Mouse (Mus musculus): ENCODE data around the gene Gm8909. TPM values are rescaled to one million over a fixed set of nuclear protein-coding genes. Genes with fewer than 3 reads are reported as not detected.
"Not testable (repeated sequence)": the region's sequence is repeated elsewhere in the genome, so short reads cannot be mapped to it uniquely, and the experiment has no call there.

The Gm8909 gene
- polyA plus RNA-seq, 1 experiment, result 20.1 TPM

GRCm38 (mm10) chr17:36121352-36122020 is 46.9 kb downstream of the Gm8909 start, which contains the start of gene Gm19684:
Gm19684 (plus strand) TSS chr17:36121678.
- Histone ChIP-seq H3K4me1 (replicated peaks; ENCODE audit: control insufficient read depth, insufficient read depth, low read length) (peaks cover 32% of the 10 kb centered on the region), H3K4me3 (ENCODE audit: control insufficient read depth, insufficient read depth, low read length) (peak within 1 kb of the TSS; percentile 55), H3K27ac (ENCODE audit: control insufficient read depth, insufficient read depth, low read length) (peak within 1 kb of the TSS; percentile 65)
- 1% methylated on average over 8 of the region's 8 CpGs for WGBS
- peak; percentile 80 for DNase-seq
- TF ChIP-seq POLR2A (IDR thresholded peaks at IDR 0.05; ENCODE audit: control insufficient read depth, extremely low read depth, insufficient read depth, low read length, poor library complexity), result peak; percentile 98
- not testable (repeated sequence) for H3K27me3 ChIP-seq (ENCODE audit: control insufficient read depth, insufficient read depth, low read length); H3K36me3 ChIP-seq (ENCODE audit: control insufficient read depth, insufficient read depth, low read length)

- H3K27me3 ChIP-seq (ENCODE audit: control insufficient read depth, insufficient read depth, low read length); DNase-seq; H3K36me3 ChIP-seq (ENCODE audit: control insufficient read depth, insufficient read depth, low read length): not testable (repeated sequence)
- H3K4me1 ChIP-seq (replicated peaks; ENCODE audit: control insufficient read depth, insufficient read depth, low read length), result peaks cover 32% of the 10 kb centered on the region
- peak overlapping the region; percentile 43 for H3K27ac ChIP-seq (ENCODE audit: control insufficient read depth, insufficient read depth, low read length)
- WGBS, result 11% methylated on average over 18 of the region's 18 CpGs
- H3K4me3 ChIP-seq (ENCODE audit: control insufficient read depth, insufficient read depth, low read length), result peak overlapping the region; percentile 55
These were observed 47.5 kb downstream of the Gm8909 start for GRCm38 (mm10) chr17:36120839-36121238.

- H3K36me3 ChIP-seq (ENCODE audit: control insufficient read depth, insufficient read depth, low read length); H3K27me3 ChIP-seq (ENCODE audit: control insufficient read depth, insufficient read depth, low read length); H3K4me3 ChIP-seq (ENCODE audit: control insufficient read depth, insufficient read depth, low read length); DNase-seq; H3K27ac ChIP-seq (ENCODE audit: control insufficient read depth, insufficient read depth, low read length): not testable (repeated sequence)
- WGBS, result 88% methylated on average over 3 of the region's 3 CpGs
- peaks cover 23% of the 10 kb centered on the region for H3K4me1 ChIP-seq (replicated peaks; ENCODE audit: control insufficient read depth, insufficient read depth, low read length)
These were observed 51.8 kb downstream of the Gm8909 start for GRCm38 (mm10) chr17:36116545-36116944.

Other genes starting within 250 kb of the Gm8909 start
- gene Abcf1, start 198.8 kb downstream of the Gm8909 start, polyA plus RNA-seq (2012; rRNA removed), result 128 and 132 TPM in 2 replicates
- 37.9 and 45.5 TPM in 2 replicates for gene Gnl1, start 188.7 kb downstream of the Gm8909 start, polyA plus RNA-seq (2012; rRNA removed)
- gene Prr3, start 188.3 kb downstream of the Gm8909 start, polyA plus RNA-seq (2012; rRNA removed), result 35.5 and 42.6 TPM in 2 replicates
- 15.0 and 20.4 TPM in 2 replicates for gene H2-T24, start 148.0 kb downstream of the Gm8909 start, polyA plus RNA-seq (2012; rRNA removed)
- gene H2-T23, start 135.7 kb downstream of the Gm8909 start, polyA plus RNA-seq (2012; rRNA removed), result 380 and 457 TPM in 2 replicates
- gene H2-T22, start 125.8 kb downstream of the Gm8909 start, polyA plus RNA-seq (2012; rRNA removed), result 105 and 119 TPM in 2 replicates
- 0.22 TPM in 1 of 2 replicates, not detected in the other for gene Gm6034, start 125.6 kb downstream of the Gm8909 start, polyA plus RNA-seq (2012; rRNA removed)
- 0.39 and 0.61 TPM in 2 replicates for gene Gm11127, start 110.2 kb downstream of the Gm8909 start, polyA plus RNA-seq (2012; rRNA removed)
- 1.4 and 1.7 TPM in 2 replicates for gene Gm19684, start 46.9 kb downstream of the Gm8909 start, polyA plus RNA-seq (2012; rRNA removed)
- gene Gm7030, start 39.1 kb downstream of the Gm8909 start, polyA plus RNA-seq (2012; rRNA removed), result 1.7 and 2.4 TPM in 2 replicates
- gene H2-T3, start 21.8 kb upstream of the Gm8909 start, polyA plus RNA-seq (2012; rRNA removed), result 1.7 and 2.5 TPM in 2 replicates
- 124 and 160 TPM in 2 replicates for gene Rpp21, start 89.5 kb upstream of the Gm8909 start, polyA plus RNA-seq (2012; rRNA removed)
- 51.1 and 56.1 TPM in 2 replicates for gene Trim39, start 103.7 kb upstream of the Gm8909 start, polyA plus RNA-seq (2012; rRNA removed)
- gene H2-M10.2, start 118.0 kb upstream of the Gm8909 start, polyA plus RNA-seq (2012; rRNA removed), result not detected in 2 replicates
- 0.10 and 0.13 TPM in 2 replicates for gene H2-M10.1, start 157.6 kb upstream of the Gm8909 start, polyA plus RNA-seq (2012; rRNA removed)
- gene H2-M10.3, start 199.9 kb upstream of the Gm8909 start, polyA plus RNA-seq (2012; rRNA removed), result not detected in 2 replicates